Mouse (Mus musculus) MEL (cell line): ENCODE results near the gene Dnal4.

Source experiments
- CTCF ChIP-seq, 3 experiments: IDR thresholded peaks in 2 of 3; conservative IDR thresholded peaks in 1 of 3; 2 replicates each; pipeline ENCODE4 v1.5.1; 2011 to 2012; ENCODE audit warnings: low read length in 3 of 3, low read depth in 2 of 3, mild to moderate bottlenecking in 2 of 3, improper control_type of control experiment in 1 of 3, inconsistent platforms in 1 of 3, mixed read lengths in 1 of 3, moderate library complexity in 1 of 3; ENCODE audit not compliant: control insufficient read depth in 1 of 3, insufficient read depth in 1 of 3, poor library complexity in 1 of 3, severe bottlenecking in 1 of 3
- EP300 ChIP-seq, 2 experiments: IDR thresholded peaks; 2 replicates each; pipeline ENCODE4 v1.6.1; 2011; ENCODE audit warnings: improper control_type of control experiment in 2 of 2, low read length in 2 of 2, low read depth in 1 of 2, mild to moderate bottlenecking in 1 of 2
- JUND ChIP-seq: IDR thresholded peaks from 2 replicates; pipeline ENCODE4 v1.6.1; 2011; ENCODE audit warnings: low read depth, mild to moderate bottlenecking, improper control_type of control experiment, low read length
- MXI1 ChIP-seq: IDR thresholded peaks from 2 replicates; pipeline ENCODE4 v1.6.1; 2011; ENCODE audit warnings: mild to moderate bottlenecking, low read depth, low read length, improper control_type of control experiment
- POLR2A ChIP-seq, 2 experiments: IDR thresholded peaks; 2 replicates each; pipeline ENCODE4 v1.6.1; 2011 to 2012; ENCODE audit warnings: low read length in 2 of 2, mild to moderate bottlenecking in 2 of 2, control low read depth in 1 of 2, improper control_type of control experiment in 1 of 2, low read depth in 1 of 2, moderate library complexity in 1 of 2; ENCODE audit not compliant: control insufficient read depth in 1 of 2, insufficient read depth in 1 of 2, poor library complexity in 1 of 2
- TCF12 ChIP-seq: IDR thresholded peaks from 2 replicates; pipeline ENCODE4 v1.6.1; 2014; ENCODE audit warnings: low read depth, mild to moderate bottlenecking, inconsistent platforms, low read length, improper control_type of control experiment, moderate library complexity
- USF2 ChIP-seq, 2 experiments: IDR thresholded peaks; 2 replicates each; pipeline ENCODE4 v1.6.1; 2011 to 2012; ENCODE audit warnings: improper control_type of control experiment in 2 of 2, low read length in 2 of 2, borderline replicate concordance in 1 of 2, inconsistent platforms in 1 of 2, low read depth in 1 of 2, mild to moderate bottlenecking in 1 of 2; ENCODE audit not compliant: insufficient read depth in 1 of 2
- ZKSCAN1 ChIP-seq: IDR thresholded peaks from 2 replicates; pipeline ENCODE4 v1.6.1; 2012; ENCODE audit warnings: low read depth, mild to moderate bottlenecking, inconsistent platforms, low read length, improper control_type of control experiment, moderate library complexity

GRCm38 (mm10) chr15:79790111-79790510 lies 12.5 kb upstream of the Dnal4 start:
- no peak for TF ChIP-seq POLR2A (IDR thresholded peaks at IDR 0.05; ENCODE audit: control insufficient read depth in 1 of 2, insufficient read depth in 1 of 2, low read depth in 1 of 2, low read length in 2 of 2, poor library complexity in 1 of 2)
- TF ChIP-seq EP300 (IDR thresholded peaks at IDR 0.05; ENCODE audit: low read depth in 1 of 2, low read length in 2 of 2), result no peak
- TF ChIP-seq TCF12, result no peak
- no peak for TF ChIP-seq USF2 (IDR thresholded peaks at IDR 0.05; ENCODE audit: borderline replicate concordance in 1 of 2, insufficient read depth in 1 of 2, low read depth in 1 of 2, low read length in 2 of 2)
- TF ChIP-seq MXI1, result no peak
- TF ChIP-seq JUND, result no peak
- TF ChIP-seq CTCF (IDR thresholded peaks at IDR 0.05 in 2 of 3, conservative IDR thresholded peaks at IDR 0.05 in 1 of 3; ENCODE audit: control insufficient read depth in 1 of 3, insufficient read depth in 1 of 3, low read depth in 2 of 3, low read length in 3 of 3, poor library complexity in 1 of 3, severe bottlenecking in 1 of 3), result no peak
- TF ChIP-seq ZKSCAN1, result no peak
